Mouse (Mus musculus) kidney, embryonic 16.5 days (tissue): ENCODE results near the gene Gm10778. TPM values are rescaled to one million over a fixed set of nuclear protein-coding genes. Genes with fewer than 3 reads are reported as not detected.
"Not testable (repeated sequence)": the region's sequence is repeated elsewhere in the genome, so short reads cannot be mapped to it uniquely, and the experiment has no call there.

ENCODE experiments used
- ATAC-seq: fragments of 200-750 bp; cut with Nextera tagmentation; 2 replicates; pipeline ENCODE4 v1.8.0; 2017; ENCODE audit warnings: moderate TSS enrichment; ENCODE audit not compliant: low FRiP score, low TSS enrichment
- H3K27ac ChIP-seq: fragments of 300-500 bp; sonication (generic); 2 replicates; pipeline ENCODE4 v1.5.1; 2014; ENCODE audit warnings: low read length
- H3K27me3 ChIP-seq: fragments of 300-500 bp; sonication (generic); 2 replicates; pipeline ENCODE4 v1.6.1; 2014; ENCODE audit warnings: low read length, control low read depth, mixed read lengths; ENCODE audit not compliant: insufficient read depth
- H3K36me3 ChIP-seq: fragments of 300-500 bp; sonication (generic); 2 replicates; pipeline ENCODE4 v1.6.1; 2014; ENCODE audit warnings: low read length, control low read depth, mixed read lengths; ENCODE audit not compliant: insufficient read depth
- H3K4me1 ChIP-seq: fragments of 300-500 bp; sonication (generic); 2 replicates; pipeline ENCODE4 v1.6.1; 2014; ENCODE audit warnings: low read length, control low read depth, mixed read lengths; ENCODE audit not compliant: insufficient read depth
- H3K4me2 ChIP-seq: fragments of 300-500 bp; sonication (generic); replicated peaks from 2 replicates; pipeline ENCODE4 v1.6.1; 2014; ENCODE audit warnings: low read depth, low read length
- H3K4me3 ChIP-seq: fragments of 300-500 bp; sonication (generic); 2 replicates; pipeline ENCODE4 v1.5.1; 2014; ENCODE audit warnings: mild to moderate bottlenecking, low read length
- H3K9ac ChIP-seq: fragments of 300-500 bp; sonication (generic); replicated peaks from 2 replicates; pipeline ENCODE4 v1.6.1; 2014; ENCODE audit warnings: low read length
- H3K9me3 ChIP-seq: fragments of 300-500 bp; sonication (generic); 2 replicates; pipeline ENCODE4 v1.6.1; 2016; ENCODE audit warnings: low read length, control low read depth
- WGBS: fragments of 180-500 bp; shearing (Covaris S2); extraction: QIAGEN DNeasy Blood & Tissue Kit; methylation state at CpG from one replicate; pipeline ENCODE4 v1.1.7; 2014; 5-methylcytosine and 5-hydroxymethylcytosine counted together
- polyA plus RNA-seq: library from polyadenylated mRNA; unstranded; fragments of >200 nt; fragmentation: Nextera tagmentation; extraction: Ambion mirVana; gene quantifications from 2 replicates; pipeline ENCODE4 v1.2.1, GENCODE M21; 2015

The Gm10778 gene
- polyA plus RNA-seq, 1 experiment from 2014 or later, result 6.3 TPM

DNA sequence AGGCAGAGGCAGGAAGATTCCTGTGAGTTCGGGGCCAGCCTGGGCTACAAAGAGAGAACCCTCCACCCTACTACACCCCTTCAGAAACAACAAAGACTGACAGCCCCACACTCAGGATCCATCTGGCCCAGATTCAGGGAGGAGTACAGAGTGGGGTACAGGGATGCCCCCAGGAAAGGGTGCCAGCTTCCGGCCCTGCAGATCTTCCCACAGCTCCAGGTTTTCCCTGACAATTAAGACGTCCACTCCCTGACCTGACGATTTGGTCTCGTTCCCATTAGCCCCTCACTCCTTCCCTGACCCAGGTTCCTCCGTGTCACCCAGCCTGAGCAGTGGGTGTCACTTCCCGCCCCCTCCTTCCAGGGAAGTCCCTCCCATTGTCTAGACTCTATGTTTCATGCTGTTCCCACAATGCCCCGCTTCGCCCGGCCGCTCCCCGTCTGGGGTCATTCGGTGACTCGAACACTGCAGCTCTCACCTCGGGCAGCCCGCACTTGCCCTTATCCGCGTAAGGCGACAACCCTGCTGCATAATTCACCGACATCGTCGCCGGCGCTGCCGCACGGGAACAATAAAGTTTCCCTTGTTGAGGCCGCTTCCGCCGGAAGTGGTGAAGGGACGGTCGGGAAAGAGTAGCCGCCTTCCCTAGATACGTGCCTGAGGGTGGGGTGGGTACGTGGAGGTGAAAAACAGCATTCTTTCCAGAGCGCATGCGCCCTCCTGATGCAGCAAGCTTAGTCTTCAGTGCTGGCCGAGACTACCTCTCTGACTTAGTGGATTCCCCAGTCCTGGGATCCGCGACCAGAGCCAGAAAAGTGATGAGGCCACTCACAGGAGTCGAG lies 21.6 kb upstream of the Gm10778 start, which contains the start of gene Sirt6:
TSS of gene Sirt6 (minus strand) at position 804 of the 842 bp plus-strand sequence.
- Histone ChIP-seq H3K9me3 (no peaks in the 10 kb centered on the region), H3K9ac (peak within 1 kb of the TSS; percentile 90), H3K27ac (peak within 1 kb of the TSS; percentile 95), H3K4me3 (peak within 1 kb of the TSS; percentile 80), H3K27me3 (no peaks in the 10 kb centered on the region), H3K4me2 (peak within 1 kb of the TSS; percentile 88), H3K4me1 (peaks cover 14% of the 10 kb centered on the region), H3K36me3 (peaks cover 28% of the 10 kb centered on the region)
- peak; percentile 91 for ATAC-seq
- 4% methylated on average over 40 of the region's 40 CpGs for WGBS

DNA sequence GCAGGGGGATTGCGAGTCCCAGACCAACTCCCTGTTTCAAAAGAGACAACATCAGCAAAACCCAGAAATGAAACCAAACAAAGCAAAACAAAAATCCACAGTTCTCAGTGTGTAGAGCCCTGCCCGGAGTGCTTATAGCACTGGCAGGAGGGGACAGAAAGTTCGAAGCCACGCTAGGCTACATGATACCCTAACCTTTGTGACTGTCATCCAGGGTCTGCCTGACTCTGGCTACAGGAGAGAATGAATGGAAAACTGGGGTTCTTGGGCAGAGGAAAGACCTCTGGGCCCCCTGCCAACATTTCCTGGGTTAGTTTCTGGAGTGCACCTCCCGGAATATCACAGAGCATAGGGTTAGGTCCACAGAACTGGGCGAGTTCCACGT lies 21.0 kb upstream of the Gm10778 start:
- Histone ChIP-seq H3K4me3 (peak overlapping the region; percentile 80), H3K27me3 (no peaks in the 10 kb centered on the region), H3K4me2 (peak overlapping the region; percentile 88), H3K36me3 (peaks cover 24% of the 10 kb centered on the region), H3K9me3 (no peaks in the 10 kb centered on the region), H3K4me1 (peaks cover 14% of the 10 kb centered on the region), H3K27ac (peak overlapping the region; percentile 95), H3K9ac (peak overlapping the region; percentile 90)
- 47% methylated on average over 7 of the region's 7 CpGs for WGBS
- ATAC-seq, result peak; percentile 32

DNA sequence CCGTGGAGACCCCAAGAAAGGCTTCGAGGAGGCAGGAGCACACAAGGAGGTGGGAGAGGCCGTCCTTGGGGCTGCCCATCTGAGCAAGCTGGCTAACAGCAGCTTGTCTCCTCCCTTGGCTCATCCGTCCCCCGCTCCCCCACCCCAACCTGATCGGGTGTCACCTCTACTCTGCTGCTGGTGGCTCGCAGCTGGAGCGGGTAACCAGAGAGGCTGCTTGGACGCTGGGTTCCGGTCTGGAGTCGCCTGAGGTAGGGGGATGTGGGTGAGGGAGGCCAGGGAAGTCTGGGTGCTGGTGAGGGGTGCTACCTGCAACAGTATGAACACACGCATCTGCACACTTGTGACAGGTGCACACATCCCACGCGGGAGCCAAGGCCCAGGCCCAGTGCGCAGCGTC lies 20.5 kb upstream of the Gm10778 start, which contains the start of gene Ankrd24:
TSS of gene Ankrd24 (plus strand) at position 151 of the 400 bp plus-strand sequence.
- Histone ChIP-seq H3K9ac (peak within 1 kb of the TSS; percentile 90), H3K36me3 (peaks cover 23% of the 10 kb centered on the region), H3K27me3 (no peaks in the 10 kb centered on the region), H3K27ac (peak within 1 kb of the TSS; percentile 95), H3K4me2 (peak within 1 kb of the TSS; percentile 88), H3K4me1 (peaks cover 17% of the 10 kb centered on the region), H3K4me3 (peak within 1 kb of the TSS; percentile 80), H3K9me3 (no peaks in the 10 kb centered on the region)
- 48% methylated on average over 14 of the region's 16 CpGs for WGBS
- peak; percentile 21 for ATAC-seq

DNA sequence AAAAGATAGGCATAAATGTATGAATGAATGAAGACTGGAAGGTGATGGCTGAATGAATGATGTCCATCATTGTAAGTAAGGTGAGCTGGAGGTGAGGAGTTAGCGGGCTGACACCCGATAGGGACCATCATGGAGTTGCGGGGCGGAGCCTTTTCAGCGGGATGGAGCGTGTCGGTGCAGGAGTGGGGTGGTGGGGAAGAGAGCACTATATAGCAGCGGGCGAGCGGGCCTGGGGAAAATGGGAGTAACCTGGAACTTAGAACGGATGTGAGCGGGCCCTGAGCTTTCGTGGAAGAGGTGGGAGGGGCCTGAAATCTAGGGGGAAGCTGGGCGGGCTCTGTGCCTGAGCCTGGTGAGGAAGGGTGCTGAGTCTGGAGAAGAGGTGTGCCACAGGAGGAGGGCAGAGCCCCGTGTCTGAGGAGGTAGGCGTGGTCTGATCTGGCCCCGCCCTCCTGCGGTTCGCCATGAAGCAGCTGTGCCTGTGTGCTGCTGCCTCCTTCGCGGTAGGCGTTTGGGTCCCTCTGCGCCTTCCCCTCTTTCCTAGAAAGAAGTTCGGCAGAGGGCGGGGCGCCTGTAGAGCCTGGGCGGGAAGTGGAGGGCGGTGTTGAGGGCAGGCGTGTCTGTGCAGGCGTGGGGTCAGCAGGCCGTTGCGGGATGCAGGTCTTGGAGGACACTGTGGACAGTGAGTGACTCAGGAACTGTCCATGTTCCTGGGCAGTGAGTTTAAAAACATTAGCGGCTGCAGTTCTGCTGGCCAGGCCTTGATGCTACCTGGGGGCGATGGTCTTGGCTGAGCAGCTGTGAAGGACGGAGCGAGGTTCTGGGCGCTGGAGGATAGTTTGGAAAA lies 15.4 kb upstream of the Gm10778 start:
- ATAC-seq, result peak; percentile 97
- Histone ChIP-seq H3K4me2 (peak overlapping the region; percentile 76), H3K9ac (peak overlapping the region; percentile 73), H3K36me3 (no peaks in the 10 kb centered on the region), H3K27ac (peak overlapping the region; percentile 87), H3K27me3 (no peaks in the 10 kb centered on the region), H3K9me3 (no peaks in the 10 kb centered on the region), H3K4me1 (peaks cover 10% of the 10 kb centered on the region), H3K4me3 (peak overlapping the region; percentile 59)
- WGBS, result 1% methylated on average over 37 of the region's 37 CpGs

DNA sequence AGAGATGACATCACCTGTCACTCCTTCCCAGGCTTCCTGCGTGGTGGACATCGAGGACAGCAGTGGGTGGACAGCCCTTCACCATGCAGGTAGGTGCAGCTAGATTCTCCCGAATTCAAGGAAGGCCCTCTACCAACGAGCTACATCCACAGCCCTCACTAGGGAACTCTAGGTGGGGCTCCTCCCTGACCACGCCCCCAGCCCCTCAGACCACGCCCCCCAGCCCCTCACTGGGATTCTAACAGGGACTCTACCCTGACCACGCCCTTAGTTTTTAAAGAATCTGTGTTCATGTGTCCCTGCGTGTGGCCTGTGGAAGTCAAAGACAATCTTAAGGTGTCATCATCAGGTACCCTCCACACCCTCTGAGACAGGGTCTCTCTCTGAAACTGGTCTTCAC lies 12.5 kb upstream of the Gm10778 start:
- no peaks in the 10 kb centered on the region for H3K36me3 ChIP-seq
- WGBS, result 20% methylated on average over 8 of the region's 8 CpGs
- no peak for ATAC-seq
- no peak overlapping the region for H3K27ac ChIP-seq
- H3K27me3 ChIP-seq, result no peaks in the 10 kb centered on the region
- no peak overlapping the region for H3K9ac ChIP-seq
- H3K4me2 ChIP-seq, result no peak overlapping the region
- H3K4me1 ChIP-seq, result peaks cover 10% of the 10 kb centered on the region
- no peaks in the 10 kb centered on the region for H3K9me3 ChIP-seq
- no peak overlapping the region for H3K4me3 ChIP-seq

DNA sequence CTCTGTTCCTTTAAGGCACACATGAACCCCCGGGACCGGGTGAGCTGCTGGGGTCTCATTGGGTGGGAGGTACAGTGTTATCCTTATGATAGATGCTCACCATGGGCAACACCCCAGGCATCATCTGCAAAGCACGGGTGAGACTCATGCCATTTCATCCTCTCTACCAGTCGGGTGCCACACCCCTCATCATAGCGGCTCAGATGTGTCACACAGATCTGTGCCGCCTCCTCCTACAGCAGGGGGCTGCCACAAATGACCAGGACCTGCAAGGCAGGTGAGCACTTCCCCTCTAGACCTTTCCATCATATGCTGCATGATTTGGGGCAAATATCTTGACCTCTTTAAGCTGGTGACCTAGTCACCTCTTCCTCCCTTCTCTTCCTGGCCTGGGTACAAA lies 10.8 kb upstream of the Gm10778 start:
- no peak overlapping the region for H3K4me2 ChIP-seq
- H3K27ac ChIP-seq, result no peak overlapping the region
- no peak overlapping the region for H3K9ac ChIP-seq
- H3K4me3 ChIP-seq, result no peak overlapping the region
- no peaks in the 10 kb centered on the region for H3K9me3 ChIP-seq
- no peaks in the 10 kb centered on the region for H3K36me3 ChIP-seq
- peaks cover 18% of the 10 kb centered on the region for H3K4me1 ChIP-seq
- no peak for ATAC-seq
- 83% methylated on average over 6 of the region's 6 CpGs for WGBS
- no peaks in the 10 kb centered on the region for H3K27me3 ChIP-seq

DNA sequence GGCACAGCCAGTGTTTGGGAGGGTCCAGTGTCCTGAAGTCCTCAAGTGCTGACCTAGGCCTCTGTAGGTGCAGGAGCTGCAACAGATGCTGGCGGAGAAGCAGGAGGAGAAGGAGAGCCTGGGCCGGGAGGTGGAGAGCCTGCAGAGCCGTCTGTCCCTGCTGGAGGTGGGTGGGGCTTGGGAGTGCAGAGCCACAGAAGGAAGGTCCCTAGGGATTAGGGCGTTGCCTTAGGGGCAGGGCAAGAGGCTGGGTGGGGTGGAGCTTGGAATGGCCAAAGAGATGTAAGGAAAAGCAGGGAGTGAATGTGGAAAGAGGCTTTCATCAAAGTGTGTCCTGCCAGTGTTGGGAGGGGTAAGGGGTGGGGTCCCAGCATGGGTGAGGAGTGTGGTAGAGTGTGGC lies 8.0 kb upstream of the Gm10778 start:
- H3K4me1 ChIP-seq, result peaks cover 14% of the 10 kb centered on the region
- not testable (repeated sequence) for H3K36me3 ChIP-seq, H3K4me3 ChIP-seq, H3K27ac ChIP-seq, H3K27me3 ChIP-seq, H3K4me2 ChIP-seq, H3K9me3 ChIP-seq, H3K9ac ChIP-seq, ATAC-seq
- WGBS, result 47% methylated on average over 4 of the region's 4 CpGs

DNA sequence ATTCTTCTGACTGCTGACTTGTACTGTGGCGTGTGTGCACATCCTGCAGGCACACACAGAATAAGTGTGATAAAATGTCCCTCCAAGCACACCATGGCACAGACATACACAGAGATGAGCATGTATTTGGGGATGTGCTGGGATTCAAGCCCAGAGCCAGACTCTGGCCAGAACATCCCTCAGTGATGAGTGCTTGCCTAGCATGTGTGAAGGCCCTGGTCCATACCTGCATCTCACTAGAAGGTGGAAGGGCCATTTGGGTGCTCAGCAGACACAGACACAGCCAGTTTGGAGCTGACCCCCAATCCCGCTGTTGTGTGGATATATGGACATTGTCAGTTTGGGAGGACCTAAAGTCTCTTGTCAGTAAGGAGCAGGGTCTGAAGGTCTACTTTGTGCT lies 7.3 kb upstream of the Gm10778 start:
- WGBS, result 96% methylated on average over 2 of the region's 2 CpGs
- Histone ChIP-seq H3K27ac (no peak overlapping the region), H3K27me3 (no peaks in the 10 kb centered on the region), H3K9ac (no peak overlapping the region; the same call in 1 of the 2 replicates), H3K4me2 (no peak overlapping the region), H3K36me3 (no peaks in the 10 kb centered on the region), H3K9me3 (no peaks in the 10 kb centered on the region), H3K4me3 (no peak overlapping the region), H3K4me1 (peaks cover 14% of the 10 kb centered on the region)
- ATAC-seq, result no peak

DNA sequence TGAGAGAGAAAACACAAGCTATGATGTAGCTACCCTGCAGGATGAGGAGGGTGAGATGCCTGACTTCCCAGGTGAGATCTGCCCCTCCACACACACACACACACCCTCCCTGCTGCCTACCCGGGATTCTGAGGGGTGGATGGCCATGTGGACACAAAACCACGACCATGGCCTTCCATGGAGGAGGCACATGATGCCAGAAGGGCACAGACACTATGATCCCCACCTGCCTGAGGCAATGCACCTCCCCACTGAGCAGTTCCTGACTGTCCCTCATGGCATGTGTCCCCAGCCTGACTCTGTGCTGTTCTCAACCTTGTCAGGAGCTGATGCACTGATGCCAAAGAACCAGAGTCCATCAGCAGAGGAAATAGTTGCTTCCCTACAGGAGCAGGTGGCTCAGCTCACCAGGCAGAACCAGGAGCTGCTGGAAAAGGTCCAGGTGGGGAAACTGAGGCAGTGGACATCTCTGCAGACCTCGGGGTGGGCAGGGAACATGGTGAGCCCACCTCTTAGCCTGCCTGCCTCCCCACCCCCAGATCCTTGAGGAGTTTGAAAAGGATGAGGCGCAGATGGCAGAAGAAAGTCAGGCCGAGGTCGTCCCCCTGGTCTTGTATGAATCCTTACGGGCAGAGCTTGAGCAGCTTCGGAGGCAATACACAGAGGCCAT lies 6.7 kb upstream of the Gm10778 start:
- peak overlapping the region; percentile 88 for H3K4me2 ChIP-seq
- no peaks in the 10 kb centered on the region for H3K27me3 ChIP-seq
- H3K27ac ChIP-seq, result 0 out of 2 replicates have a peak overlapping the region, but pooled peaks have one; percentile 98
- 77% methylated on average over 8 of the region's 8 CpGs for WGBS
- peaks cover 14% of the 10 kb centered on the region for H3K4me1 ChIP-seq
- ATAC-seq, result no peak
- no peaks in the 10 kb centered on the region for H3K36me3 ChIP-seq
- no peaks in the 10 kb centered on the region for H3K9me3 ChIP-seq
- peak overlapping the region; percentile 97 for H3K9ac ChIP-seq
- H3K4me3 ChIP-seq, result peak overlapping the region; percentile 75; the same call in 1 of the 2 replicates
